Mouse (Mus musculus): ENCODE measurements around the gene Stt3b. TPM values are rescaled to one million over a fixed set of nuclear protein-coding genes. Genes with fewer than 3 reads are reported as not detected.
A peak's percentile ranks its signal among the peaks of the same experiment; 100 is the strongest.

Stt3b gene
- polyA plus RNA-seq, 1 experiment from 2014 or later: 123 TPM

GRCm38 (mm10) chr9:115313830-115314229, 3.6 kb upstream of the Stt3b start:
- Histone ChIP-seq H3K4me2 (replicated peaks) (no peak overlapping the region), H3K27ac (no peak overlapping the region), H3K27me3 (no peaks in the 10 kb centered on the region), H3K4me3 (no peak overlapping the region), H3K9ac (no peak overlapping the region), H3K9me3 (replicated peaks) (no peaks in the 10 kb centered on the region; the same call in 1 of the 2 replicates), H3K36me3 (no peaks in the 10 kb centered on the region), H3K4me1 (peaks cover 4% of the 10 kb centered on the region)
- WGBS: 82% methylated on average over 5 of the region's 5 CpGs
- no peak for ATAC-seq (ENCODE audit: low FRiP score)

GRCm38 (mm10) chr9:115311223-115311520, 951 bp upstream of the Stt3b start:
- H3K9ac ChIP-seq: no peak overlapping the region; the same call in 1 of the 2 replicates
- WGBS: 7% methylated on average over 5 of the region's 5 CpGs
- H3K4me3 ChIP-seq: peak overlapping the region; percentile 97
- no peak overlapping the region for H3K27ac ChIP-seq
- ATAC-seq (ENCODE audit: low FRiP score): no peak
- peak overlapping the region; percentile 68 for H3K4me2 ChIP-seq (replicated peaks)
- H3K36me3 ChIP-seq: no peaks in the 10 kb centered on the region
- no peaks in the 10 kb centered on the region for H3K27me3 ChIP-seq
- H3K4me1 ChIP-seq: peaks cover 22% of the 10 kb centered on the region
- H3K9me3 ChIP-seq (replicated peaks): no peaks in the 10 kb centered on the region

- no peaks in the 10 kb centered on the region for H3K36me3 ChIP-seq
- H3K27me3 ChIP-seq: no peaks in the 10 kb centered on the region
- under 1% methylated on average over 32 of the region's 42 CpGs for WGBS
- peak overlapping the region; percentile 98 for H3K27ac ChIP-seq
- H3K4me1 ChIP-seq: peaks cover 31% of the 10 kb centered on the region
- H3K9me3 ChIP-seq (replicated peaks): no peaks in the 10 kb centered on the region
- peak overlapping the region; percentile 68 for H3K4me2 ChIP-seq (replicated peaks)
- peak overlapping the region; percentile 97 for H3K9ac ChIP-seq
- peak overlapping the region; percentile 97 for H3K4me3 ChIP-seq
- no peak for ATAC-seq (ENCODE audit: low FRiP score)
Observed at GRCm38 (mm10) chr9:115309977-115310345, 260 bp downstream of the Stt3b start.

- peaks cover 34% of the 10 kb centered on the region for H3K4me1 ChIP-seq
- H3K27me3 ChIP-seq: no peaks in the 10 kb centered on the region
- no peaks in the 10 kb centered on the region for H3K9me3 ChIP-seq (replicated peaks)
- peak overlapping the region; percentile 98 for H3K27ac ChIP-seq
- H3K4me2 ChIP-seq (replicated peaks): peak overlapping the region; percentile 68
- H3K9ac ChIP-seq: peak overlapping the region; percentile 97
- peak; percentile 5; the same call in 1 of the 2 replicates for ATAC-seq (ENCODE audit: low FRiP score)
- peak overlapping the region; percentile 97 for H3K4me3 ChIP-seq
- WGBS: under 1% methylated on average over 65 of the region's 65 CpGs
- H3K36me3 ChIP-seq: no peaks in the 10 kb centered on the region
Observed at GRCm38 (mm10) chr9:115309381-115309971, 745 bp downstream of the Stt3b start.

GRCm38 (mm10) chr9:115308941-115309380, 1.3 kb downstream of the Stt3b start:
- peak overlapping the region; percentile 68 for H3K4me2 ChIP-seq (replicated peaks)
- peaks cover 34% of the 10 kb centered on the region for H3K4me1 ChIP-seq
- H3K27me3 ChIP-seq: no peaks in the 10 kb centered on the region
- ATAC-seq (ENCODE audit: low FRiP score): no peak
- peak overlapping the region; percentile 97 for H3K4me3 ChIP-seq
- no peaks in the 10 kb centered on the region for H3K9me3 ChIP-seq (replicated peaks)
- under 1% methylated on average over 18 of the region's 18 CpGs for WGBS
- peak overlapping the region; percentile 98 for H3K27ac ChIP-seq
- no peaks in the 10 kb centered on the region for H3K36me3 ChIP-seq
- peak overlapping the region; percentile 97 for H3K9ac ChIP-seq

- Histone ChIP-seq H3K27me3 (no peaks in the 10 kb centered on the region), H3K4me2 (replicated peaks) (peak overlapping the region; percentile 68), H3K27ac (no peak overlapping the region; the same call in 1 of the 2 replicates), H3K9ac (peak overlapping the region; percentile 97), H3K4me1 (peaks cover 37% of the 10 kb centered on the region), H3K36me3 (no peaks in the 10 kb centered on the region), H3K4me3 (peak overlapping the region; percentile 97), H3K9me3 (replicated peaks) (no peaks in the 10 kb centered on the region)
- no peak for ATAC-seq (ENCODE audit: low FRiP score)
- WGBS: 16% methylated on average over 4 of the region's 4 CpGs
Observed at GRCm38 (mm10) chr9:115308401-115308800, 1.8 kb downstream of the Stt3b start.

- WGBS: 42% methylated on average over 6 of the region's 6 CpGs
- ATAC-seq (ENCODE audit: low FRiP score): no peak
- H3K4me1 ChIP-seq: peaks cover 48% of the 10 kb centered on the region
- no peak overlapping the region for H3K27ac ChIP-seq
- H3K4me2 ChIP-seq (replicated peaks): peak overlapping the region; percentile 68
- H3K9me3 ChIP-seq (replicated peaks): no peaks in the 10 kb centered on the region
- H3K9ac ChIP-seq: no peak overlapping the region
- H3K27me3 ChIP-seq: no peaks in the 10 kb centered on the region
- peak overlapping the region; percentile 7; the same call in 1 of the 2 replicates for H3K4me3 ChIP-seq
- H3K36me3 ChIP-seq: no peaks in the 10 kb centered on the region
Observed at GRCm38 (mm10) chr9:115306202-115306601, 4.0 kb downstream of the Stt3b start.

- WGBS: 81% methylated on average over 4 of the region's 4 CpGs
- Histone ChIP-seq H3K4me2 (replicated peaks) (no peak overlapping the region), H3K27ac (no peak overlapping the region), H3K36me3 (no peaks in the 10 kb centered on the region), H3K4me1 (peaks cover 55% of the 10 kb centered on the region), H3K4me3 (no peak overlapping the region), H3K9me3 (replicated peaks) (no peaks in the 10 kb centered on the region), H3K9ac (no peak overlapping the region), H3K27me3 (no peaks in the 10 kb centered on the region)
- no peak for ATAC-seq (ENCODE audit: low FRiP score)
Observed at GRCm38 (mm10) chr9:115304149-115304548, 6.1 kb downstream of the Stt3b start.

DNA sequence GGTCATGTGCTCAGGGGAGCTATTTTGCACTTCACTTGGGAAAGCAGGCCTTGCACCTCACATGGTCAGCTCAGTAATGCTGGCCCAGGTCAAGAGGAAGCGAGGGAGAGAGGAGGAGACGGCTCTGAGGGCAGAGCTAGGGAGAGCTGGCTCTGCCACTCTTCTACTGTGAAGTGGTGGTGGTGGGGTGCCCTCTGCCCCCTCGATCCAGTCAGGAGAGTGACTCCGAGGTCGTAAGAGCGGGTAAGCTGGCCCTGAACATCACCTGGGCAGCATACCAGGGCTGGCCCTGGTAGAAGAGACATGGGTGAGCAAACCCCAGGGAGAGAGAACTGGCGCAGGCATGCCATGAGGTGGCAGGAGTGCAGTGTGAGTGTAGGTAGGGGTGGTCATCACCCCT, 8.6 kb downstream of the Stt3b start:
- Histone ChIP-seq H3K36me3 (no peaks in the 10 kb centered on the region), H3K9ac (no peak overlapping the region), H3K27me3 (no peaks in the 10 kb centered on the region), H3K9me3 (replicated peaks) (no peaks in the 10 kb centered on the region), H3K27ac (no peak overlapping the region), H3K4me3 (no peak overlapping the region), H3K4me2 (replicated peaks) (no peak overlapping the region), H3K4me1 (peaks cover 42% of the 10 kb centered on the region)
- ATAC-seq (ENCODE audit: low FRiP score): no peak
- WGBS: 78% methylated on average over 7 of the region's 7 CpGs

GRCm38 (mm10) chr9:115301002-115301579, 9.1 kb downstream of the Stt3b start:
- Histone ChIP-seq H3K27me3 (no peaks in the 10 kb centered on the region), H3K9ac (no peak overlapping the region), H3K9me3 (replicated peaks) (no peaks in the 10 kb centered on the region), H3K36me3 (no peaks in the 10 kb centered on the region), H3K4me1 (peaks cover 38% of the 10 kb centered on the region), H3K4me3 (no peak overlapping the region), H3K27ac (no peak overlapping the region), H3K4me2 (replicated peaks) (no peak overlapping the region)
- no peak for ATAC-seq (ENCODE audit: low FRiP score)
- WGBS: 94% methylated on average over 6 of the region's 6 CpGs

DNA sequence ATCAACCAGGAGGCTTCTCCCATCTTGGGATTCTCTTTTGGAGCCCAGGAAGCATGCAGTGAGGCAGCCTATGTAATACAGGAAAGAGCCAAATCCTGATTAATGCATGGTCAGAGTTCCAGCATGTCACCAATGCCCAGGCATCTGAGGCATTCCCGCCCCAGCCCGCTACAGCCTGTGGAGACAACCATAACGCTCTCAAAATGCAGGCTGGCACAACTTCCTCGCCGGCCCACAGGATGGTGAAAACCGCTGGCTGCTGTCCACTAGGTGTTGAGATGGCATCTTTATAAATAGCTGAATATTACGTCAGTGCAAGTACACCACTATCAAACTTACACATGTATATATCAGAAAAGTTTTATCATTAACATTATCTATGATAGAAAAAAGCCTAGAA, 13.5 kb downstream of the Stt3b start:
- Histone ChIP-seq H3K27ac (no peak overlapping the region), H3K9ac (no peak overlapping the region), H3K27me3 (no peaks in the 10 kb centered on the region), H3K9me3 (replicated peaks) (no peaks in the 10 kb centered on the region), H3K4me2 (replicated peaks) (no peak overlapping the region), H3K36me3 (no peaks in the 10 kb centered on the region), H3K4me1 (peaks cover 27% of the 10 kb centered on the region), H3K4me3 (no peak overlapping the region)
- WGBS: 76% methylated on average over 7 of the region's 7 CpGs
- ATAC-seq (ENCODE audit: low FRiP score): no peak

DNA sequence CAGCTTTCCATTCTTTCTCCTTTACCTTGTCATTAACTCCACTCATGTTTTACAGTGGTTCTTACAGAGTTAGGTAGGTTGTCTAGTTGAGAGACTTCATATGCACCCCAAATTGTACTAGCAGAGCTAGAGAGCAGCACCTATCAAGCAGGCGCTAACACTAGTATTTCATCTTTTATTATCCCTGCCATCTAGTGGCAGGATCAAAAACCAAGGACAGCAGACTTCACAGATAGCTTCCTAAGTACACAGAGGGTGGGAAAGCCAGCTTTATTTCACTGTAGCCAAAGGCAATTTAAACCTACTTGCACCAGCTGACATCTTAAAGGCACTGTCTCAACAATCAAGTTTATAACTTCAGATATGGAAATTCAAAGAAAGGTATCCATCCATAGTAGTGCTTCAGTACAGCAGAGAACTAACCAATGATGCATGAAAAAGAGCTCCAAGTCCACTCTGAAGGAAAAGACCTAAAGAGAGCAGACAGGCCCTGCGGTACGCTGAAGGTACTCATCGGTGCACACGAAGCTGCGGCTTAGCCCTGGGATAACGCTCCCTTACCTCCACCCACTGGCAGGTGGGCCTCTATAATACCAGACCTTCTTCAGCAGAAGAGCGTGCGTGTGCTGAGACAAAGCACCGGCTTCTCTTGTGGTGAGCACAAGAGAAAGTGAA, 16.2 kb downstream of the Stt3b start:
- H3K27me3 ChIP-seq: no peaks in the 10 kb centered on the region
- WGBS: 89% methylated on average over 10 of the region's 10 CpGs

More for the DNA sequence above, 16.2 kb downstream of the Stt3b start:
- Histone ChIP-seq H3K4me3 (no peak overlapping the region), H3K4me2 (replicated peaks) (no peak overlapping the region), H3K36me3 (no peaks in the 10 kb centered on the region), H3K9me3 (replicated peaks) (no peaks in the 10 kb centered on the region), H3K27ac (0 out of 2 replicates have a peak overlapping the region, but pooled peaks have one; percentile 40), H3K4me1 (peaks cover 15% of the 10 kb centered on the region), H3K9ac (no peak overlapping the region)
- no peak for ATAC-seq (ENCODE audit: low FRiP score)
